Mouse (Mus musculus) liver, adult 2 months (tissue): ENCODE data around the gene Lce3f.

Experiments
- CTCF ChIP-seq: fragments of 200-500 bp; IDR thresholded peaks from 2 replicates; pipeline ENCODE4 v1.5.1; 2011; ENCODE audit warnings: low read depth, low read length, control low read depth
- POLR2A ChIP-seq: fragments of 200-500 bp; IDR thresholded peaks from 2 replicates; pipeline ENCODE4 v1.6.1; 2011; ENCODE audit warnings: low read length, control low read depth; ENCODE audit not compliant: insufficient read depth; ENCODE audit errors: extremely low read depth

GRCm38 (mm10) chr3:93025486-93025885 lies 33.5 kb downstream of the Lce3f start:
- no peak for TF ChIP-seq CTCF
- no peak for TF ChIP-seq POLR2A
